In the genomic region with DNA sequence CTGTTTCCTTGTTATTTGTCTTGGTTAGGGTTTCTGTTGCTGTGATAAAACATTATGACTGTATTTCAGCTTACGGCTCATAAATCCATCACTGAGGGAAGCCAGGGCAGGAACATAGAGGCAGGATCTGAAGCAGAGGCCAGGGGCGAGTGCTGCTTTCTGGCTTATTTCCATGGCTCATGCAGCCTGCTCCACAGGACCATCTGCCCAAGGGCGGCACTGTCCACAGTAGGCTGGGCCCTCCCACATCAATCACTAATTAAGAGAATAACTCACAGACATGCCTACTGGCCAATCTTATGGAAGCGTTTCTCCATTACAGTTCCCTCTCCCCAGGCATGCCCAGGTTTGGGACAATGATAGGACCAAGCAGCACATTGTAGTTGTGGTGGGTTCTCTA, we compare ENCODE assay signal across 25 mouse cellular contexts. TPM values are rescaled to one million over a fixed set of nuclear protein-coding genes. Genes with fewer than 3 reads are reported as not detected.
DNase-seq lines count a peak whose midpoint lies in the region; ATAC-seq and TF ChIP-seq lines count a peak whose summit lies in the region.
"Had no signal": no experiment of that assay in that cellular context is flagged by ENCODE, and none has a peak within 500 bp of the region (broad histone marks: within the 10 kb centered on the region; RNA-seq: fewer than 3 reads in every experiment).

No protein-coding gene starts in this region.

- H3K27ac ChIP-seq in embryonic facial prominence, embryonic 15.5 days (replicated peaks): peak overlapping the region; percentile 69; the same call in 1 of the 2 replicates
- no peak overlapping the region for H3K27ac ChIP-seq in embryonic facial prominence, embryonic 10.5 days (replicated peaks)
- no peak overlapping the region for H3K27ac ChIP-seq in kidney, embryonic 14.5 days (ENCODE audit: low read depth, low read length)
- H3K27ac ChIP-seq in lung, embryonic 14.5 days (ENCODE audit: low read depth): peak overlapping the region; percentile 83; the same call in 1 of the 2 replicates
- H3K27ac ChIP-seq: forebrain, embryonic 13.5 days; heart, embryonic 15.5 days; limb, embryonic 13.5 days; liver, embryonic 14.5 days; midbrain, embryonic 15.5 days; neural tube, embryonic 13.5 days had no signal

- peaks cover 18% of the 10 kb centered on the region for H3K4me1 ChIP-seq in embryonic facial prominence, embryonic 15.5 days
- H3K4me1 ChIP-seq in embryonic facial prominence, embryonic 10.5 days: peaks cover 3% of the 10 kb centered on the region; the same call in 1 of the 2 replicates
- no peaks in the 10 kb centered on the region for H3K4me1 ChIP-seq in kidney, embryonic 14.5 days (ENCODE audit: control insufficient read depth, insufficient read depth, low read length)
- H3K4me1 ChIP-seq in lung, embryonic 14.5 days (ENCODE audit: insufficient read depth): peaks cover 11% of the 10 kb centered on the region
- H3K4me1 ChIP-seq: forebrain, embryonic 13.5 days; midbrain, embryonic 15.5 days; neural tube, embryonic 13.5 days had no signal

- DNase-seq in embryonic facial prominence, embryonic 10.5 days (ENCODE audit: low spot score): no peak
- DNase-seq in kidney, postnatal 4 days: no peak
- peak; percentile 34 for DNase-seq in lung, embryonic 14.5 days
- DNase-seq in lung, postnatal 4 days: no peak
- peak; percentile 26 for DNase-seq in brain, embryonic 14.5 days (ENCODE audit: low read depth)
- DNase-seq: adrenal gland, postnatal 25 days; gastrocnemius, adult 2 months; heart, postnatal 4 days; layer of hippocampus, postnatal 36 days; retina, postnatal 1 day; right cerebral cortex, postnatal 25 days; spleen, adult 18-20 months had no signal

- TF ChIP-seq CTCF in lung, embryonic 14.5 days (IDR thresholded peaks at IDR 0.05; ENCODE audit: low read depth): no peak
- TF ChIP-seq CTCF in brain, embryonic 14.5 days (IDR thresholded peaks at IDR 0.05; ENCODE audit: borderline replicate concordance, extremely low read depth, insufficient read depth, insufficient read length): no peak

- H3K4me3 ChIP-seq in embryonic facial prominence, embryonic 15.5 days (replicated peaks): no peak overlapping the region
- no peak overlapping the region for H3K4me3 ChIP-seq in embryonic facial prominence, embryonic 10.5 days
- no peak overlapping the region for H3K4me3 ChIP-seq in kidney, embryonic 14.5 days (ENCODE audit: low read length)
- H3K4me3 ChIP-seq in lung, embryonic 14.5 days (ENCODE audit: low read depth, low read length): no peak overlapping the region
- H3K4me3 ChIP-seq: embryonic facial prominence, embryonic 13.5 days; forebrain, embryonic 13.5 days; gastrocnemius, adult 2 months; heart, embryonic 15.5 days; limb, embryonic 13.5 days; midbrain, embryonic 15.5 days; myocyte; neural tube, embryonic 13.5 days had no signal

- H3K9ac ChIP-seq in embryonic facial prominence, embryonic 15.5 days: no peak overlapping the region
- no peak overlapping the region for H3K9ac ChIP-seq in kidney, embryonic 14.5 days (ENCODE audit: low read depth, low read length)
- no peak overlapping the region for H3K9ac ChIP-seq in lung, embryonic 14.5 days
- H3K9ac ChIP-seq: embryonic facial prominence, embryonic 13.5 days; forebrain, embryonic 13.5 days; heart, embryonic 15.5 days; limb, embryonic 13.5 days; liver, embryonic 14.5 days; midbrain, embryonic 15.5 days; neural tube, embryonic 13.5 days had no signal

- WGBS in embryonic facial prominence, embryonic 15.5 days: 72% methylated on average over 4 of the region's 4 CpGs
- 88% methylated on average over 4 of the region's 4 CpGs for WGBS in embryonic facial prominence, embryonic 10.5 days
- WGBS in kidney, embryonic 14.5 days: 55% methylated on average over 4 of the region's 4 CpGs
- 60% methylated on average over 4 of the region's 4 CpGs for WGBS in lung, embryonic 14.5 days

- H3K9me3 ChIP-seq in embryonic facial prominence, embryonic 15.5 days (replicated peaks): no peaks in the 10 kb centered on the region
- H3K9me3 ChIP-seq in embryonic facial prominence, embryonic 10.5 days: peaks cover 7% of the 10 kb centered on the region; the same call in 1 of the 2 replicates
- H3K9me3 ChIP-seq in kidney, embryonic 14.5 days (ENCODE audit: control insufficient read depth, low read length): no peaks in the 10 kb centered on the region
- H3K9me3 ChIP-seq in lung, embryonic 14.5 days (ENCODE audit: low read depth, low read length): no peaks in the 10 kb centered on the region
- H3K9me3 ChIP-seq: embryonic facial prominence, embryonic 13.5 days; forebrain, embryonic 13.5 days; heart, embryonic 15.5 days; limb, embryonic 13.5 days; midbrain, embryonic 15.5 days; neural tube, embryonic 13.5 days had no signal

- H3K27me3 ChIP-seq in embryonic facial prominence, embryonic 15.5 days: no peaks in the 10 kb centered on the region
- no peaks in the 10 kb centered on the region for H3K27me3 ChIP-seq in embryonic facial prominence, embryonic 10.5 days (replicated peaks; ENCODE audit: low read depth, poor library complexity, severe bottlenecking)
- no peaks in the 10 kb centered on the region for H3K27me3 ChIP-seq in kidney, embryonic 14.5 days (ENCODE audit: control insufficient read depth, insufficient read depth, low read length)
- H3K27me3 ChIP-seq in lung, embryonic 14.5 days (ENCODE audit: insufficient read depth, low read length): no peaks in the 10 kb centered on the region
- H3K27me3 ChIP-seq: embryonic facial prominence, embryonic 13.5 days; forebrain, embryonic 13.5 days; heart, embryonic 15.5 days; limb, embryonic 13.5 days; midbrain, embryonic 15.5 days; neural tube, embryonic 13.5 days had no signal

- no peak overlapping the region for H3K4me2 ChIP-seq in embryonic facial prominence, embryonic 15.5 days (replicated peaks)
- H3K4me2 ChIP-seq in kidney, embryonic 14.5 days (replicated peaks; ENCODE audit: low read depth, low read length): no peak overlapping the region
- no peak overlapping the region for H3K4me2 ChIP-seq in lung, embryonic 14.5 days
- H3K4me2 ChIP-seq: embryonic facial prominence, embryonic 13.5 days; forebrain, embryonic 13.5 days; heart, embryonic 15.5 days; limb, embryonic 13.5 days; midbrain, embryonic 15.5 days; neural tube, embryonic 13.5 days had no signal

- H3K36me3 ChIP-seq in embryonic facial prominence, embryonic 15.5 days: peaks cover 15% of the 10 kb centered on the region; the same call in 1 of the 2 replicates
- peaks cover 21% of the 10 kb centered on the region for H3K36me3 ChIP-seq in embryonic facial prominence, embryonic 10.5 days (replicated peaks)
- peaks cover 11% of the 10 kb centered on the region; the same call in 1 of the 2 replicates for H3K36me3 ChIP-seq in kidney, embryonic 14.5 days (ENCODE audit: control insufficient read depth, insufficient read depth, low read length)
- peaks cover 20% of the 10 kb centered on the region for H3K36me3 ChIP-seq in lung, embryonic 14.5 days (ENCODE audit: insufficient read depth)
- H3K36me3 ChIP-seq: midbrain, embryonic 15.5 days; neural tube, embryonic 13.5 days had no signal

- no peak for ATAC-seq in embryonic facial prominence, embryonic 15.5 days (ENCODE audit: insufficient number of reproducible peaks, low FRiP score, low TSS enrichment, low read depth)
- peak; percentile 41; the same call in 1 of the 2 replicates for ATAC-seq in kidney, embryonic 14.5 days (ENCODE audit: low FRiP score, low TSS enrichment)
- ATAC-seq in lung, embryonic 14.5 days (ENCODE audit: insufficient read depth): no peak; the same call in 1 of the 2 replicates
- ATAC-seq: CD4-positive, CD25-positive, alpha-beta regulatory T cell, adult 4 months; forebrain, embryonic 13.5 days; inflammation-experienced regulatory T-cells, adult 6 months; midbrain, embryonic 15.5 days had no signal

- TF ChIP-seq POLR2A in brain, embryonic 14.5 days (IDR thresholded peaks at IDR 0.05; ENCODE audit: borderline replicate concordance, extremely low read depth, insufficient read depth, insufficient read length, poor library complexity, severe bottlenecking): no peak

RNA-seq across cellular contexts. Expression of gene Ltbr, which starts 10.4 kb away (rescaled TPM):
- polyA plus RNA-seq in embryonic facial prominence, embryonic 15.5 days (2015; fragmentation: Nextera tagmentation; extraction: Ambion mirVana): 47.3 and 47.7 TPM in 2 replicates
- polyA plus RNA-seq in embryonic facial prominence, embryonic 10.5 days (2016; fragmentation: Nextera tagmentation; extraction: Ambion mirVana): 26.9 and 28.8 TPM in 2 replicates
- polyA plus RNA-seq in kidney, embryonic 14.5 days (2014; fragmentation: Nextera tagmentation; extraction: Ambion mirVana): 54.0 and 54.3 TPM in 2 replicates
- polyA plus RNA-seq in lung, embryonic 14.5 days (2014; fragmentation: Nextera tagmentation; extraction: Ambion mirVana): 73.7 and 81.7 TPM in 2 replicates
- polyA plus RNA-seq in brain, embryonic 14.5 days (2012; rRNA removed): 14.2 and 20.7 TPM in 2 replicates

RNA-seq across cellular contexts. Expression of gene Scnn1a, which starts 17.2 kb away (rescaled TPM):
- 7.2 and 8.8 TPM in 2 replicates for polyA plus RNA-seq in embryonic facial prominence, embryonic 15.5 days (2015; fragmentation: Nextera tagmentation; extraction: Ambion mirVana)
- 0.57 and 0.87 TPM in 2 replicates for polyA plus RNA-seq in embryonic facial prominence, embryonic 10.5 days (2016; fragmentation: Nextera tagmentation; extraction: Ambion mirVana)
- polyA plus RNA-seq in kidney, embryonic 14.5 days (2014; fragmentation: Nextera tagmentation; extraction: Ambion mirVana): 2.5 and 3.3 TPM in 2 replicates
- 1.8 and 2.2 TPM in 2 replicates for polyA plus RNA-seq in lung, embryonic 14.5 days (2014; fragmentation: Nextera tagmentation; extraction: Ambion mirVana)
- 0.54 and 0.62 TPM in 2 replicates for polyA plus RNA-seq in brain, embryonic 14.5 days (2012; rRNA removed)
- polyA plus RNA-seq: CD4-positive, CD25-positive, alpha-beta regulatory T cell, adult 4 months; inflammation-experienced regulatory T-cells, adult 6 months had no signal

RNA-seq across cellular contexts. Expression of gene Tuba3a, which starts 17.4 kb away (rescaled TPM):
- polyA plus RNA-seq in embryonic facial prominence, embryonic 15.5 days (2015; fragmentation: Nextera tagmentation; extraction: Ambion mirVana): 0.24 TPM in 1 of 2 replicates, not detected in the other
- polyA plus RNA-seq in embryonic facial prominence, embryonic 10.5 days (2016; fragmentation: Nextera tagmentation; extraction: Ambion mirVana): 0.16 and 0.19 TPM in 2 replicates
- polyA plus RNA-seq in kidney, embryonic 14.5 days (2014; fragmentation: Nextera tagmentation; extraction: Ambion mirVana): 0.29 TPM in 1 of 2 replicates, not detected in the other
- polyA plus RNA-seq in lung, embryonic 14.5 days (2014; fragmentation: Nextera tagmentation; extraction: Ambion mirVana): 0.24 and 0.32 TPM in 2 replicates
- polyA plus RNA-seq in brain, embryonic 14.5 days (2012; rRNA removed): not detected in 2 replicates
- polyA plus RNA-seq: forebrain, embryonic 13.5 days; frontal cortex, adult 2 months; liver, embryonic 14.5 days; midbrain, embryonic 15.5 days; myocyte; neural tube, embryonic 13.5 days had no signal

RNA-seq across cellular contexts. Expression of gene Tnfrsf1a, which starts 45.9 kb away (rescaled TPM):
- polyA plus RNA-seq in embryonic facial prominence, embryonic 15.5 days (2015; fragmentation: Nextera tagmentation; extraction: Ambion mirVana): 88.7 and 93.3 TPM in 2 replicates
- 33.4 and 34.8 TPM in 2 replicates for polyA plus RNA-seq in embryonic facial prominence, embryonic 10.5 days (2016; fragmentation: Nextera tagmentation; extraction: Ambion mirVana)
- polyA plus RNA-seq in kidney, embryonic 14.5 days (2014; fragmentation: Nextera tagmentation; extraction: Ambion mirVana): 67.1 and 69.3 TPM in 2 replicates
- 82.5 and 83.3 TPM in 2 replicates for polyA plus RNA-seq in lung, embryonic 14.5 days (2014; fragmentation: Nextera tagmentation; extraction: Ambion mirVana)
- polyA plus RNA-seq in brain, embryonic 14.5 days (2012; rRNA removed): 18.5 and 19.4 TPM in 2 replicates

Comparison
In these comparisons a context has a peak if more than half of its experiments do, and no peak if none do; other contexts are left out.
1. H3K27ac ChIP-seq: peak in embryonic facial prominence, embryonic 15.5 days (single experiment) and lung, embryonic 14.5 days (single experiment); none in embryonic facial prominence, embryonic 10.5 days (single experiment) and kidney, embryonic 14.5 days (single experiment).
2. DNase-seq: peak in lung, embryonic 14.5 days (single experiment) and brain, embryonic 14.5 days (single experiment); none in embryonic facial prominence, embryonic 10.5 days (single experiment), kidney, postnatal 4 days (0 of 2) and lung, postnatal 4 days (0 of 2).